In the genomic region with DNA sequence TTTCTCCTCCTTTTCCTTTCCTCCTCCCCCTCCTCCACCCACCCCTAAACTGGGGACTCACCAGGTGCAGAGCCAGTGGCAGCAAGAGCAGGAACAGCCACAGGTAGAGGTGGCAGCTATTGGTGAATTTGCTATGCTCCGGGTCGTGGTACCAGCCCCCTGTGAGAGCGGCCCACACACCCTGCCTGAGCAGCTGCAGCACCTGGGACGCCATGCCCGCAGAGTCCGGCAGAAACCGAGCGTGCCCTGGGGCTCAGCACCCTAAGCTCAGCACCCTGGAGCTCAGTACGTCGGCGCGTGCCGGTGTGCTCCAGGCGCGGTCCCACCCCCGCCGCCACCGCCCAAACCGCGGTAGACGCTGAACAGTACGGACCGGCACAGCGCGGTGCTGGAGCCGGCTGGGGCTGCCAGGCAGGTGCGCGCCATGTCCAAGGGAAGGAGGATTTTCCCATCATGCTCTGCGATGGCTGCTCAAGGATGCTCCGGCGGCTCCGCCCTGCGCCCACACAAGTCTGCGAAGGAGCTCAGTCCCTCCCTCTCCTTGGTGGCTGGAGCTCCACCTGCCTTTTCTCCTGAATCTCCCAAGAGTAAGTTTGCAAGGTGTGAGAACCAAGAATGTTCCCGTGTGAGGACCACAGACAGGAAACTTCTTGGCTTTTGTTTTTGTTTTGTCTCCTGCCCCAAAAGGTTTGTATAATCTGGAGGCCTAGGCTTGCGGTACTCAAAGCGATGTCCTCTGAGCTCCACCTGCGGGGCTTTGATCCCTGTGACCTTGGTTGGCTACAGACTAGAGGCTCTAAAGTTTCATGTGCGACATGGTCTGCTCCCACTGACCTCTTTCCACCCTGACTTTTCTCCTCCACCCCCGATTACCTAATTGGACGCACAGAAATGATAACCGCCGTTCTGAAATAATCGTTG, we compare ENCODE assay signal across 9 mouse cellular contexts. TPM values are rescaled to one million over a fixed set of nuclear protein-coding genes. Genes with fewer than 3 reads are reported as not detected.
DNase-seq lines count a peak whose midpoint lies in the region; ATAC-seq lines count a peak whose summit lies in the region.
"Had no signal": no experiment of that assay in that cellular context is flagged by ENCODE, and none has a peak within 500 bp of the region (broad histone marks: within the 10 kb centered on the region; RNA-seq: fewer than 3 reads in every experiment).

A gene (minus strand): TSS at position 450 of the 921 bp plus-strand sequence.

- H3K9me3 ChIP-seq in kidney, embryonic 15.5 days (replicated peaks): no peaks in the 10 kb centered on the region

- no peak within 1 kb of the TSS for H3K27ac ChIP-seq in kidney, embryonic 15.5 days

- H3K4me3 ChIP-seq in kidney, embryonic 15.5 days (replicated peaks): peak within 1 kb of the TSS; percentile 29

- H3K27me3 ChIP-seq in kidney, embryonic 15.5 days: peaks cover 30% of the 10 kb centered on the region
- H3K27me3 ChIP-seq: Patski had no signal

- 6% methylated on average over 44 of the region's 44 CpGs for WGBS in kidney, embryonic 15.5 days

- DNase-seq in kidney, adult 18-20 months: no peak
- peak; percentile 86 for DNase-seq in cerebellum, adult 8-10 months
- DNase-seq in frontal cortex, postnatal 36 days (ENCODE audit: low spot score in 2 of 2): peak; percentile 81 to 87
- DNase-seq in left cerebral cortex, postnatal 14 days (ENCODE audit: low spot score in 2 of 2): peak; percentile 84 to 86
- DNase-seq in retina, postnatal 1 day: peak; percentile 69
- no peak for DNase-seq in gastrocnemius, postnatal 4 days (ENCODE audit: low spot score in 2 of 2)

- peaks cover 19% of the 10 kb centered on the region for H3K4me1 ChIP-seq in kidney, embryonic 15.5 days

- H3K36me3 ChIP-seq in kidney, embryonic 15.5 days: no peaks in the 10 kb centered on the region

- peak; percentile 40; the same call in 1 of the 2 replicates for ATAC-seq in kidney, embryonic 15.5 days (replicated peaks; ENCODE audit: low FRiP score)
- ATAC-seq in erythroid progenitor cell, adult 5-6 weeks (replicated peaks; ENCODE audit: low FRiP score, poor library complexity, severe bottlenecking): no peak
- ATAC-seq: Patski had no signal

- H3K4me2 ChIP-seq in kidney, embryonic 15.5 days: peak within 1 kb of the TSS; percentile 58

- no peak within 1 kb of the TSS for H3K9ac ChIP-seq in kidney, embryonic 15.5 days

- intact Hi-C loops in left cerebral cortex, postnatal 14 days (cut with DNase I): no loop called here

RNA-seq across cellular contexts. Expression of the gene that starts here (rescaled TPM):
- polyA plus RNA-seq in kidney, embryonic 15.5 days (2015; fragmentation: Nextera tagmentation; extraction: Ambion mirVana): 0.24 and 0.48 TPM in 2 replicates
- total RNA-seq in left cerebral cortex, postnatal 14 days (2021): 10 to 100 TPM; 80.3 to 83.2 TPM
- total RNA-seq in gastrocnemius, postnatal 4 days (2021): under 1 TPM; 0.59 to 0.88 TPM
- not detected in 2 replicates for total RNA-seq in erythroid progenitor cell, adult 5-6 weeks (2015; ENCODE audit: low replicate concordance)
- total RNA-seq in erythroid progenitor cell, adult 5-6 weeks (2017; ENCODE audit: low replicate concordance): not detected in 2 replicates

Comparison
In these comparisons a context has a peak if more than half of its experiments do, and no peak if none do; other contexts are left out.
1. RNA of the gene that starts here (total RNA-seq): 80.3 to 83.2 TPM in left cerebral cortex, postnatal 14 days; 0.59 to 0.88 TPM in gastrocnemius, postnatal 4 days and not detected in erythroid progenitor cell, adult 5-6 weeks; every median in the first group is over 10 times any median in the second.
2. Peak in ATAC-seq, H3K4me3 ChIP-seq and H3K4me2 ChIP-seq in kidney, embryonic 15.5 days; RNA of the gene not detected or under 1 TPM.
3. DNase-seq: peak in cerebellum, adult 8-10 months (single experiment), frontal cortex, postnatal 36 days (2 of 2), left cerebral cortex, postnatal 14 days (2 of 2) and retina, postnatal 1 day (single experiment); none in kidney, adult 18-20 months (single experiment) and gastrocnemius, postnatal 4 days (0 of 2).